Mouse (Mus musculus) liver, embryonic 14.5 days (tissue): Measurements from ENCODE around the gene Zfp433.
"Not testable (repeated sequence)": the region's sequence is repeated elsewhere in the genome, so short reads cannot be mapped to it uniquely, and the experiment has no call there.

Experiments
- CTCF ChIP-seq: IDR thresholded peaks from 2 replicates; pipeline ENCODE4 v1.5.1; 2016; ENCODE audit warnings: antibody characterized with exemption, low read depth, control low read depth
- EP300 ChIP-seq: IDR thresholded peaks from 2 replicates; pipeline ENCODE4 v1.6.1; 2016; ENCODE audit warnings: antibody characterized with exemption, low read depth

DNA sequence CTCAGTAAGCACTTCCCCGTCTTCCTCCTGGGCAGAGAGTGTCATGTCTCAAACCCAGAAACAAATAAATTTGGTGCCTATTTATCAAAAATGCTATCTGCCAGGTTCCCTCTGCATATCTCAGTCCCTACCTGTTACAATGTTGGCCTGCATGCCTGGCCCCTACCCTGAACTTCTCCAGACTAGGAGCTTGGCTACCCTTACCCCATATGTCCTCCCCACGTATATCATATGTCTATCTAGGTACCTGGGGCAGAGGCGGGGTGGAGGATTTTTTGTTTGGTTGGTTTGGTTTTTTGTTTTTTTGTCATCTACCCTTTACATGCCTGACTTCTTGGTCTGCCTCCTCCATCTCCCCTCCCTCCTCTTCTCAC is 66.8 kb downstream of the Zfp433 start:
- not testable (repeated sequence) for TF ChIP-seq EP300, CTCF
